Mouse (Mus musculus) thymus, adult 2 months (tissue): ENCODE data around the gene Wars2.

Experiments
- CTCF ChIP-seq: fragments of 200-500 bp; IDR thresholded peaks from 2 replicates; pipeline ENCODE4 v1.5.1; 2012; ENCODE audit warnings: mild to moderate bottlenecking, control low read depth, low read length, moderate library complexity, borderline replicate concordance; ENCODE audit not compliant: control insufficient read depth, poor library complexity, insufficient read depth; ENCODE audit errors: extremely low read depth
- POLR2A ChIP-seq: fragments of 200-500 bp; IDR thresholded peaks from 2 replicates; pipeline ENCODE4 v1.6.1; 2012; ENCODE audit warnings: mild to moderate bottlenecking, low read length, control low read depth, moderate library complexity; ENCODE audit not compliant: control insufficient read depth, poor library complexity, insufficient read depth; ENCODE audit errors: extremely low read depth

DNA sequence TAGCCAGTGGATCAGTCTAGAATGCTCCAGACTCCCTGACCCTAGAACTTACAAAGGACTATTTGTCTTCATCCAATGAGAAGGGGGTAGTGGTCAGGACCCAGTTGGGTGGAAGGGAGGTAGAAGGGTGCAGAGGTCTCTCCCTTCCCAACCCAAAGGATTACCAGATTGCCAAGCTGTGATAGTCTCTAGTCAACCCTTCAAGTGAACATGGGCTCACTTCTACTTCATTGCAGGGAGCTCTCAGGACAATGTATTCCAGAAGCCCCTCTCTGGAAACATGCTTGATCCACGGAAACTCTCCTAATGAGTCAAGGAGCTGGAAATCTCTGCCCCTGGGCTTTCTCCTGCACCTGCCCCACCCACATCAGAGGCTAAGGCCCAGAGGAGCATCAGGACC is 97.8 kb downstream of the Wars2 start:
- TF ChIP-seq POLR2A (no peak), CTCF (no peak)
